Mouse (Mus musculus): ENCODE data around the gene Tcfl5.
A peak's percentile ranks its signal among the peaks of the same experiment; 100 is the strongest.

The Tcfl5 gene

DNA sequence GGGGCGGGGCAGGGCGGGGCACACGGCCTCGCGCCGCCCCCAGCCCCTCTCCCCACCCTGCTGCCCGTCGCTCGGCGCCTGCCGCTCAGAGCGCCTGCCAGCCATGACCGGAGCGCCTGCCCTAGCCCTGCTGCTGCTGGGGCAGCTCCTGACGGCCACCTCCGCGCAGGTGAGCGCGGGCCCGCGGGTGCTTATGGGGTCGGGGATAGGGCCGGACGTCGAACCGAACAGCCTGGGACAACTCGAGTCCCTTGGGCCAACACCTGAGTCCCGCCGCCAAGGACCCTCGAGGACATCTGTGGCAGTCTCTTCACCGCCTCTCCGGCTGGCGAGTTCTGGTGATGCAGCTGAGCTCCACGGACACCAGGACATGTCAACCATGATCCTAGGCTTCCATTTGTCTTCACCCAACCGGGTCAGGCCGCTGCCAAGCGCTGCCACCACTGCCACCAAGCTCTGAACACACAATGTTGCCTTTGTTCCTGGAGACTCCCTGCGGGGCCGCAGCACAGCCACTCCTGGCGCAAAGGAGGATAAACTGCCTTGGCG is 44.3 kb downstream of the Tcfl5 start:
- no peak for DNase-seq (ENCODE audit: low read depth)

GRCm38 (mm10) chr2:180597490-180597889 is 45.0 kb downstream of the Tcfl5 start, which contains the start of gene Col9a3:
Gene Col9a3 (plus strand): TSS chr2:180597790.
- no peak for DNase-seq (ENCODE audit: low read depth)

GRCm38 (mm10) chr2:180589123-180589831 is 53.2 kb downstream of the Tcfl5 start, which contains the start of gene Ogfr:
Gene Ogfr (plus strand): TSS chr2:180589245.
- DNase-seq (ENCODE audit: low read depth), result peak; percentile 94

DNA sequence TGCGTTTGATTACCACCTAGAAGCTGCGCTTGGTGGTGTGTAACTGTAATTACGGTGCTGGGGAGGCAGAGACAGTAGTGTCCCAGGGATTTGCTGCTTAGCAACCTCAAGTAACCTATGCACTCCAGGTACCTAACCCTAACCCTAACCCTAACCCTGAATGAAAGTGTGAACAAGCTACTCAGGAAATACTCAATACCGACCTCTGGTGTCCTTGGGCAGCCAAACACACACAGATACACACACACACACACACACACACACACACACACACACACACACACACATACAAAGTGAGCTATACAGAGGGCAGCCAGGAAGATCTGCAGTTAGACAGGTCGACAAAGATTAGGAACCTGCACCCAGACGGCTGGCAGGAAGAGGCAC is 53.8 kb downstream of the Tcfl5 start:
- no peak for DNase-seq (ENCODE audit: low read depth)

GRCm38 (mm10) chr2:180583154-180583507 is 59.4 kb downstream of the Tcfl5 start:
- peak; percentile 51 for DNase-seq (ENCODE audit: low read depth)

DNA sequence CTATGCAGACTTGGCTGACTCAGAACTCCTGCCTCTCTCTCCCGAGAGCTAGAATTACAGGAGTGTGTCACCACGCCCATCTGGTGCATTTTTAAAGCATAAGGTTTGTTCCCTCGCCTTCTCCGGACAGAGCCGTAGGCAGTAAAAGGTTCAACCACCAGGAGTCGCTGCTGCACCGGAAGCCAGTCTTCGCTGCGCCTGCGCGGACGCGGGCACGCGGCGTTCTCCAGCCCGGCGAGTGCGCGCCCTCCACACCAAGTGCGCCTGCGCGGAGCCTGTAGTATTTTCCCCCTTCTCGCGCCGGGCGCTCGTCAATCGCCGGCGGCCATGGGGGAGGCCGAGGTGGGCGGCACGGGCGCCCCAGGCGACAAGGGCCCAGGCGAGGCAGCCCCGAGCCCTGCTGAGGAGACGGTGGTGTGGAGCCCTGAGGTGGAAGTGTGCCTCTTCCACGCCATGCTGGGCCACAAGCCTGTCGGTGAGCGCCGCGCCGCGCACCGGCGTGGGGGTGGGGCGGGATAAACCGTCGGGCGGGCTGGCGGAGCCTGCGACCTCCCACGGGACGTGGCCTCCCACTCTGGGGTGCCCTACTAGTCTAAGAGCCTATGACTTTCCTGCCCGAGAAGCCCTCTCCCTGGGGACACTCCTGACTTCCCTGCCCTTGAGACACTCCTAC is 59.9 kb downstream of the Tcfl5 start:
- peak; percentile 98 for DNase-seq (ENCODE audit: low read depth)

DNA sequence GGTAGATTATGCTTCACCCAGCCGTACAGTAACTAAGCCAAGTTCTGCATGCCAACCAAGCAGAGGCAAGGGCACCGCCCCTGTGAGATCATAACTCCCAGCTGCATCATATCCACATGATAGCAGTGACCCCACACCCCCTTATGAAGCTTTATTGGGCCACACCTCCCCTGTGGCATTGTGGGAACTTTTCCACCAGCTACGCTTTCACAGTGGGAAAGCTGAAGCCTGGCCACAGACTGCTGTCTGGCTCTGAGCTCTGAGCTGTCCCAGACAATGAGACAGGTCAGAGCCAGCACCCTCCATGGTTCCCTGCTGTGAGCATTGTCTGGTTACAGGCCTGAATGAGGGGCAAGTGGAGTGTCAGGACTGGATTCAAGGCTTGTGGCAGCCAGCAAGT is 61.5 kb downstream of the Tcfl5 start, which contains the start of gene Mrgbp:
Gene Mrgbp, plus strand, starts transcription at position 303 of the 400 bp plus-strand sequence.
- no peak for DNase-seq (ENCODE audit: low read depth)

DNA sequence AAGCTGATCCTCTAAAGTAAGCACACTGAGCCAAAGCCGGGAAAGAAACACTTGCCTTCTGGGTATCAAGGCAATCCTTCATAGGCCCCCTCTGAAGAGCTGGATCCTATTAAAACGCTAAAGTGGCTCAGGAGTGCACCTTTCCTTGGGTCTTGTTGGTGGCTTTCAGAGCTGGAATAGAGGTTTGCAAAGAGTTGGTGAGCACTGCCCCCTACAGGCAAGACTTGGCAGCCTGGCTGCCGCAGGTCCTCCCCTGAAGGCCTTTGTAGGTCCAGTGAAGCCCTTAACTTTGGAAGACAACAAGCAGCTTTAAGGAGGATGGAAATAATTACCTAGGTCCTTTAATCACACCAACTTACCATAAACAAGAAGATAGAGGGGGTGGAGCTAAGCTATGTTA is 63.8 kb downstream of the Tcfl5 start:
- DNase-seq (ENCODE audit: low read depth), result peak; percentile 84

DNA sequence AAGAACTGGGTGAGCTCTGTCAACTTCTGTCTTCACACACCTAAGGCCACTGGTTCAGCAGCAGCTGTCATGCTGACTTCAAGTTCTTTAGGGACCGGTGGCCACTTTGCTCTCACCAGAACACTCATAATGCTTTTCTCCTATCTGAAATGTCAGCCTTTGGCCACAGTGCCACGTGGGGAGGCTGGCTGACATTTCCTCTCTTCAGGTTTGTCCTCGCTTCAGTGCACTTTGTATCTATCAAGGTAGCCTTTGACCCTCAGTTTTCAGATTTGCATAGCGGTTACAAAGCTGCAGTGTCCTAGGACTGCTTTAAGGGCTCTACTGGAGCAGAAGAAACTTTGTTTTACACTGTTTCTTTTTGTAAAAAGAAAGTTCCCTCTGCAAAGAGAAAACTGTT is 66.0 kb downstream of the Tcfl5 start:
- no peak for DNase-seq (ENCODE audit: low read depth)
